Mouse (Mus musculus): Measurements from ENCODE around the gene Itpr2. TPM values are rescaled to one million over a fixed set of nuclear protein-coding genes. Genes with fewer than 3 reads are reported as not detected.

Itpr2 gene
- polyA plus RNA-seq, 1 experiment from 2014 or later: 33.6 TPM

- Histone ChIP-seq H3K36me3 (ENCODE audit: control insufficient read depth, insufficient read depth, low read length) (no peaks in the 10 kb centered on the region), H3K27me3 (ENCODE audit: control insufficient read depth, insufficient read depth, low read length) (no peaks in the 10 kb centered on the region), H3K4me3 (ENCODE audit: low read depth, low read length) (no peak overlapping the region), H3K9me3 (replicated peaks; ENCODE audit: control insufficient read depth, low read length) (no peaks in the 10 kb centered on the region), H3K9ac (ENCODE audit: low read depth, low read length) (no peak overlapping the region), H3K27ac (ENCODE audit: low read depth, low read length) (no peak overlapping the region), H3K4me2 (no peak overlapping the region), H3K4me1 (ENCODE audit: control insufficient read depth, insufficient read depth, low read length) (no peaks in the 10 kb centered on the region; the same call in 1 of the 2 replicates)
- 79% methylated on average over 6 of the region's 6 CpGs for WGBS (ENCODE audit: insufficient replicate concordance)
- no peak for ATAC-seq (replicated peaks; ENCODE audit: insufficient number of reproducible peaks, low FRiP score, low TSS enrichment)
Observed at GRCm38 (mm10) chr6:146211233-146211632, 290.8 kb downstream of the Itpr2 start.

GRCm38 (mm10) chr6:146208983-146209382 lies 293.0 kb downstream of the Itpr2 start:
- Histone ChIP-seq H3K4me3 (ENCODE audit: low read depth, low read length) (no peak overlapping the region), H3K36me3 (ENCODE audit: control insufficient read depth, insufficient read depth, low read length) (no peaks in the 10 kb centered on the region), H3K27me3 (ENCODE audit: control insufficient read depth, insufficient read depth, low read length) (no peaks in the 10 kb centered on the region), H3K4me2 (no peak overlapping the region), H3K9me3 (replicated peaks; ENCODE audit: control insufficient read depth, low read length) (no peaks in the 10 kb centered on the region), H3K9ac (ENCODE audit: low read depth, low read length) (no peak overlapping the region), H3K4me1 (ENCODE audit: control insufficient read depth, insufficient read depth, low read length) (no peaks in the 10 kb centered on the region; the same call in 1 of the 2 replicates), H3K27ac (ENCODE audit: low read depth, low read length) (no peak overlapping the region)
- ATAC-seq (replicated peaks; ENCODE audit: insufficient number of reproducible peaks, low FRiP score, low TSS enrichment): peak; percentile 36; the same call in 1 of the 2 replicates
- 48% methylated on average over 6 of the region's 6 CpGs for WGBS (ENCODE audit: insufficient replicate concordance)

GRCm38 (mm10) chr6:146207204-146207959 lies 294.6 kb downstream of the Itpr2 start:
- H3K27me3 ChIP-seq (ENCODE audit: control insufficient read depth, insufficient read depth, low read length): no peaks in the 10 kb centered on the region
- peak overlapping the region; percentile 15; the same call in 1 of the 2 replicates for H3K27ac ChIP-seq (ENCODE audit: low read depth, low read length)
- H3K4me3 ChIP-seq (ENCODE audit: low read depth, low read length): no peak overlapping the region
- ATAC-seq (replicated peaks; ENCODE audit: insufficient number of reproducible peaks, low FRiP score, low TSS enrichment): no peak
- no peak overlapping the region for H3K9ac ChIP-seq (ENCODE audit: low read depth, low read length)
- no peak overlapping the region for H3K4me2 ChIP-seq
- H3K9me3 ChIP-seq (replicated peaks; ENCODE audit: control insufficient read depth, low read length): no peaks in the 10 kb centered on the region
- H3K36me3 ChIP-seq (ENCODE audit: control insufficient read depth, insufficient read depth, low read length): no peaks in the 10 kb centered on the region
- H3K4me1 ChIP-seq (ENCODE audit: control insufficient read depth, insufficient read depth, low read length): no peaks in the 10 kb centered on the region; the same call in 1 of the 2 replicates
- WGBS (ENCODE audit: insufficient replicate concordance): 68% methylated on average over 10 of the region's 10 CpGs

- WGBS (ENCODE audit: insufficient replicate concordance): 40% methylated on average over 2 of the region's 2 CpGs
- ATAC-seq (replicated peaks; ENCODE audit: insufficient number of reproducible peaks, low FRiP score, low TSS enrichment): no peak
Observed at GRCm38 (mm10) chr6:146205136-146205535, 296.9 kb downstream of the Itpr2 start.

GRCm38 (mm10) chr6:146204470-146204869 lies 297.6 kb downstream of the Itpr2 start:
- no peak for ATAC-seq (replicated peaks; ENCODE audit: insufficient number of reproducible peaks, low FRiP score, low TSS enrichment)
- H3K4me2 ChIP-seq: no peak overlapping the region
- no peaks in the 10 kb centered on the region for H3K4me1 ChIP-seq (ENCODE audit: control insufficient read depth, insufficient read depth, low read length)
- H3K27ac ChIP-seq (ENCODE audit: low read depth, low read length): no peak overlapping the region
- no peak overlapping the region for H3K9ac ChIP-seq (ENCODE audit: low read depth, low read length)
- H3K9me3 ChIP-seq (replicated peaks; ENCODE audit: control insufficient read depth, low read length): no peaks in the 10 kb centered on the region
- no peak overlapping the region for H3K4me3 ChIP-seq (ENCODE audit: low read depth, low read length)
- H3K36me3 ChIP-seq (ENCODE audit: control insufficient read depth, insufficient read depth, low read length): no peaks in the 10 kb centered on the region
- no peaks in the 10 kb centered on the region for H3K27me3 ChIP-seq (ENCODE audit: control insufficient read depth, insufficient read depth, low read length)
- WGBS (ENCODE audit: insufficient replicate concordance): 75% methylated on average over 4 of the region's 4 CpGs

More at GRCm38 (mm10) chr6:146205136-146205535, 296.9 kb downstream of the Itpr2 start:
- no peak overlapping the region for H3K4me2 ChIP-seq
- H3K36me3 ChIP-seq (ENCODE audit: control insufficient read depth, insufficient read depth, low read length): no peaks in the 10 kb centered on the region
- no peaks in the 10 kb centered on the region for H3K9me3 ChIP-seq (replicated peaks; ENCODE audit: control insufficient read depth, low read length)
- H3K4me3 ChIP-seq (ENCODE audit: low read depth, low read length): no peak overlapping the region
- H3K27me3 ChIP-seq (ENCODE audit: control insufficient read depth, insufficient read depth, low read length): no peaks in the 10 kb centered on the region
- H3K9ac ChIP-seq (ENCODE audit: low read depth, low read length): no peak overlapping the region
- H3K4me1 ChIP-seq (ENCODE audit: control insufficient read depth, insufficient read depth, low read length): no peaks in the 10 kb centered on the region; the same call in 1 of the 2 replicates
- no peak overlapping the region for H3K27ac ChIP-seq (ENCODE audit: low read depth, low read length)

- no peaks in the 10 kb centered on the region; the same call in 1 of the 2 replicates for H3K9me3 ChIP-seq (replicated peaks; ENCODE audit: control insufficient read depth, low read length)
- H3K4me3 ChIP-seq (ENCODE audit: low read depth, low read length): no peak overlapping the region
- H3K27me3 ChIP-seq (ENCODE audit: control insufficient read depth, insufficient read depth, low read length): no peaks in the 10 kb centered on the region
- 87% methylated on average over 7 of the region's 7 CpGs for WGBS (ENCODE audit: insufficient replicate concordance)
- no peak overlapping the region for H3K4me2 ChIP-seq
- H3K9ac ChIP-seq (ENCODE audit: low read depth, low read length): no peak overlapping the region
- H3K36me3 ChIP-seq (ENCODE audit: control insufficient read depth, insufficient read depth, low read length): 0 out of 2 replicates have a peak, but pooled peaks cover 9% of the 10 kb centered on the region
- no peaks in the 10 kb centered on the region for H3K4me1 ChIP-seq (ENCODE audit: control insufficient read depth, insufficient read depth, low read length)
- no peak for ATAC-seq (replicated peaks; ENCODE audit: insufficient number of reproducible peaks, low FRiP score, low TSS enrichment)
- no peak overlapping the region for H3K27ac ChIP-seq (ENCODE audit: low read depth, low read length)
Observed at GRCm38 (mm10) chr6:146197868-146198379, 304.1 kb downstream of the Itpr2 start.

GRCm38 (mm10) chr6:146196701-146197100 lies 305.3 kb downstream of the Itpr2 start:
- no peaks in the 10 kb centered on the region for H3K27me3 ChIP-seq (ENCODE audit: control insufficient read depth, insufficient read depth, low read length)
- no peaks in the 10 kb centered on the region; the same call in 1 of the 2 replicates for H3K9me3 ChIP-seq (replicated peaks; ENCODE audit: control insufficient read depth, low read length)
- H3K4me3 ChIP-seq (ENCODE audit: low read depth, low read length): no peak overlapping the region
- no peaks in the 10 kb centered on the region for H3K4me1 ChIP-seq (ENCODE audit: control insufficient read depth, insufficient read depth, low read length)
- H3K4me2 ChIP-seq: no peak overlapping the region
- H3K9ac ChIP-seq (ENCODE audit: low read depth, low read length): no peak overlapping the region
- H3K36me3 ChIP-seq (ENCODE audit: control insufficient read depth, insufficient read depth, low read length): 0 out of 2 replicates have a peak, but pooled peaks cover 9% of the 10 kb centered on the region
- no peak for ATAC-seq (replicated peaks; ENCODE audit: insufficient number of reproducible peaks, low FRiP score, low TSS enrichment)
- 82% methylated on average over 1 of the region's 1 CpGs for WGBS (ENCODE audit: insufficient replicate concordance)
- H3K27ac ChIP-seq (ENCODE audit: low read depth, low read length): no peak overlapping the region

- ATAC-seq (replicated peaks; ENCODE audit: insufficient number of reproducible peaks, low FRiP score, low TSS enrichment): no peak
- no peak overlapping the region for H3K9ac ChIP-seq (ENCODE audit: low read depth, low read length)
- no peaks in the 10 kb centered on the region for H3K4me1 ChIP-seq (ENCODE audit: control insufficient read depth, insufficient read depth, low read length)
- H3K4me2 ChIP-seq: no peak overlapping the region
- 0 out of 2 replicates have a peak, but pooled peaks cover 9% of the 10 kb centered on the region for H3K36me3 ChIP-seq (ENCODE audit: control insufficient read depth, insufficient read depth, low read length)
- WGBS (ENCODE audit: insufficient replicate concordance): 78% methylated on average over 7 of the region's 7 CpGs
- H3K4me3 ChIP-seq (ENCODE audit: low read depth, low read length): no peak overlapping the region
- no peaks in the 10 kb centered on the region; the same call in 1 of the 2 replicates for H3K9me3 ChIP-seq (replicated peaks; ENCODE audit: control insufficient read depth, low read length)
- H3K27ac ChIP-seq (ENCODE audit: low read depth, low read length): no peak overlapping the region
- no peaks in the 10 kb centered on the region for H3K27me3 ChIP-seq (ENCODE audit: control insufficient read depth, insufficient read depth, low read length)
Observed at GRCm38 (mm10) chr6:146195854-146196457, 306.1 kb downstream of the Itpr2 start.

All from heart, embryonic 11.5 days (tissue).